Mouse (Mus musculus): ENCODE results near the gene Stag1.

DNA sequence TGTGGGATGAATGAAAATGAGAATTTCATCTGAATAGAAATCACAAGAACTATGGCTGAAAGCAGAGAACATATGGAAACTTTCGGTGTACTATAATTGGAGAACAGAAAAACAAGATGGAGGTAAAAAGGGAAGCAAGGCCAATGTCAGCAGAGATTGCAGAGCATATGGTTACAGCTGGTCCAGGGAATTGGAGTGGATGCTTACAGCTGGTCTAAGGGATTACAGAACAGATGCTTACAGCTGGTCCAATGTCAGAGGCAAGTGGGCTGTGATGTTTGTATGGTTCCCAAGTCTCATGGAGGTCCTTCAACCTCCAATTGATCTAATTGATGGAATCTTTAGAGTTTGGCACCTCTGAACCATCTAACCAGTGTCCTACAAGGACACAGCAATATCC, 4.5 kb downstream of the Stag1 start:
- no peak for TF ChIP-seq TAL1 (IDR thresholded peaks at IDR 0.05; ENCODE audit: low read length)
- no peak for TF ChIP-seq GATA1 (IDR thresholded peaks at IDR 0.05; ENCODE audit: low read length)
